ENCODE assay signal across 28 mouse cellular contexts in genomic region chr12:117674511-117674910, GRCm38 (mm10).
"Had no signal": no experiment of that assay in that cellular context is flagged by ENCODE, and none has a peak within 500 bp of the region (broad histone marks: within the 10 kb centered on the region; RNA-seq: fewer than 3 reads in every experiment).

No protein-coding gene starts in this region.

- H3K27ac ChIP-seq: limb, embryonic 10.5 days; limb, embryonic 12.5 days; limb, embryonic 13.5 days; limb, embryonic 15.5 days; liver, embryonic 12.5 days; liver, embryonic 13.5 days; liver, embryonic 14.5 days; liver, embryonic 15.5 days; lung, embryonic 15.5 days; macrophage; midbrain, embryonic 10.5 days; midbrain, embryonic 12.5 days; midbrain, embryonic 13.5 days; midbrain, embryonic 15.5 days; neural tube, embryonic 12.5 days had no signal

- DNase-seq: left cerebral cortex, postnatal 4 days; liver; liver, embryonic 13.5 days; liver, postnatal 0 days; lung, adult 18-20 months; lung, adult 2 months; lung, embryonic 14.5 days; lung, postnatal 10 days; lung, postnatal 14 days; lung, postnatal 36 days; lung, postnatal 4 days; midbrain, embryonic 14.5 days had no signal

- H3K36me3 ChIP-seq: limb, embryonic 10.5 days; limb, embryonic 12.5 days; limb, embryonic 13.5 days; limb, embryonic 15.5 days; liver, embryonic 12.5 days; liver, embryonic 13.5 days; liver, embryonic 15.5 days; lung, embryonic 15.5 days; midbrain, embryonic 10.5 days; midbrain, embryonic 12.5 days; midbrain, embryonic 13.5 days; midbrain, embryonic 15.5 days; neural tube, embryonic 12.5 days had no signal

- H3K9me3 ChIP-seq: limb, embryonic 10.5 days; limb, embryonic 12.5 days; limb, embryonic 13.5 days; limb, embryonic 15.5 days; liver, embryonic 12.5 days; liver, embryonic 13.5 days; liver, embryonic 15.5 days; lung, embryonic 15.5 days; megakaryocyte, embryonic 14.5 days; midbrain, embryonic 10.5 days; midbrain, embryonic 12.5 days; midbrain, embryonic 13.5 days; midbrain, embryonic 15.5 days; neural tube, embryonic 12.5 days had no signal

- H3K4me1 ChIP-seq: limb, embryonic 12.5 days; limb, embryonic 13.5 days; limb, embryonic 15.5 days; liver, embryonic 15.5 days; midbrain, embryonic 10.5 days; midbrain, embryonic 12.5 days; midbrain, embryonic 13.5 days; midbrain, embryonic 15.5 days; neural tube, embryonic 12.5 days had no signal

- H3K27me3 ChIP-seq: limb, embryonic 15.5 days; liver, embryonic 12.5 days; liver, embryonic 13.5 days; liver, embryonic 15.5 days; lung, embryonic 15.5 days; megakaryocyte, embryonic 14.5 days; midbrain, embryonic 12.5 days; midbrain, embryonic 13.5 days; midbrain, embryonic 15.5 days; neural tube, embryonic 12.5 days had no signal

- H3K4me3 ChIP-seq: limb, embryonic 10.5 days; limb, embryonic 12.5 days; limb, embryonic 13.5 days; limb, embryonic 15.5 days; liver, embryonic 12.5 days; liver, embryonic 13.5 days; liver, embryonic 15.5 days; lung, embryonic 15.5 days; megakaryocyte, embryonic 14.5 days; midbrain, embryonic 10.5 days; midbrain, embryonic 12.5 days; midbrain, embryonic 13.5 days; midbrain, embryonic 15.5 days; myocyte; neural tube, embryonic 12.5 days had no signal
